Mouse (Mus musculus) lung, adult 2 months (tissue): Measurements from ENCODE around the gene 4930453N24Rik. TPM values are rescaled to one million over a fixed set of nuclear protein-coding genes. Genes with fewer than 3 reads are reported as not detected.

Source experiments
- DNase-seq: peaks from one replicate; pipeline ENCODE4 v3.0.0; 2022
- H3K4me1 ChIP-seq: fragments of 200-500 bp; 2 replicates; pipeline ENCODE4 v1.6.1; 2011; ENCODE audit warnings: low read length; ENCODE audit not compliant: control insufficient read depth, insufficient read depth
- H3K4me3 ChIP-seq: fragments of 200-500 bp; replicated peaks from 2 replicates; pipeline ENCODE3; 2011; ENCODE audit warnings: low read depth, mild to moderate bottlenecking, control low read depth, low read length; ENCODE audit errors: extremely low read depth
- CTCF ChIP-seq: fragments of 200-500 bp; IDR thresholded peaks from 2 replicates; pipeline ENCODE4 v1.5.1; 2011; ENCODE audit warnings: mild to moderate bottlenecking, low read length, control low read depth; ENCODE audit not compliant: insufficient read depth
- POLR2A ChIP-seq: fragments of 200-500 bp; IDR thresholded peaks from 2 replicates; pipeline ENCODE4 v1.6.1; 2011; ENCODE audit warnings: low read depth, mild to moderate bottlenecking, control low read depth, low read length, borderline replicate concordance; ENCODE audit errors: extremely low read depth
- WGBS: fragments of 180-500 bp; shearing (Covaris S2); methylation state at CpG from one replicate; pipeline ENCODE4 v1.1.7; 2018; 5-methylcytosine and 5-hydroxymethylcytosine counted together
- polyA plus RNA-seq: library from polyadenylated mRNA; depleted of rRNA; stranded (reverse); fragments of >200 nt; gene quantifications from 2 replicates; pipeline ENCODE4 v1.2.3, GENCODE M21; 2012

4930453N24Rik gene
- polyA plus RNA-seq, 1 experiment = 4.0 TPM

DNA sequence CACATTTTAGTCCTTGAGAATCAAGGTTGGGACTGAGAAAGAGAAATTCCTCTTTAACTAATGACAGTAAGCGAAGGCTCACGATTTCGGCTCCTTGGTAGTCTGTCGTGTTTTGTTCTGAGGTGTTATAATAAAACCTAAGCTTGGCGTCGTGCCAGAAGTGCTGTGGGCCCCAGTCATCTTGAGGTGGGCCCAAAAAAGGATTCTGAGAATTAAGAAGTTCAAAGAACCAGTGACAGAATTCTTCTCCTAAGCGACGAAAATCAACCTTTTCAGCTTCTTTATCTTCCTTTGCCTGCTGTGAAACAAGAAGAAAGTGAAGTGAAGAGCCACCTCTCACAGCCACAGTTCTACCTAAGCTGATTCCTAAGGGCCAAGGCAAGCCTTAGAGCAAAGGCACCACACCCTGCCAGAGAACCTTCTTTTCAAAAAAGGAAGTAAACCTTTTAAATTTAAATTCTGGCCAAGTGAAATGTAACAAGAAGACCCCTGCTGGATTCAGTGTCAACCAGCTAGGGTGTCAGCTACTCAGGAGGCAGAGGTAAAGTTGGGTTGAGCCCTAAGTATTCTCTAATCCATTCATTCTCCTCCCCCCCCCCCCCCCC is 4.2 kb downstream of the 4930453N24Rik start:
- peaks cover 2% of the 10 kb centered on the region for H3K4me1 ChIP-seq
- WGBS = 82% methylated on average over 8 of the region's 8 CpGs
- H3K4me3 ChIP-seq = no peak overlapping the region
- TF ChIP-seq POLR2A (no peak), CTCF (no peak)
- no peak for DNase-seq

DNA sequence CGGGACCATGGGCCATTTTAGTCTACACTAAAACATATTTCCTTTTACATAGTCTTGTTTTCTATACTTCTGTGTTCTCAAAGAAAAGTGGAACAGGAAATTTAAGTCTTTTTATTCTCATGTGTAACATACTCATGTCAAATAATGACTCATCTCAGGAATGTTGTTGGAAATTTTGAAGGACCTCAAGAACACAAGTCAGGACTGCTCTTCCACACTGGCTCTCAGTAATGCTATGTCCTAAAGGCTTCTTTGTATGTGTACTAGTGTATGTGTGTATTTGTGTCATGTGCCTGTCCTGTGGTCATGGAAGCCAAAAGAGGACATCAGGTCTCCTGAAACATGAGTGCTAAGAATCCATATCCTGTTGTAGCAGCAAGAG is 11.7 kb downstream of the 4930453N24Rik start:
- DNase-seq = no peak
- WGBS = 19% methylated on average over 1 of the region's 1 CpGs
- TF ChIP-seq CTCF (no peak), POLR2A (no peak)

DNA sequence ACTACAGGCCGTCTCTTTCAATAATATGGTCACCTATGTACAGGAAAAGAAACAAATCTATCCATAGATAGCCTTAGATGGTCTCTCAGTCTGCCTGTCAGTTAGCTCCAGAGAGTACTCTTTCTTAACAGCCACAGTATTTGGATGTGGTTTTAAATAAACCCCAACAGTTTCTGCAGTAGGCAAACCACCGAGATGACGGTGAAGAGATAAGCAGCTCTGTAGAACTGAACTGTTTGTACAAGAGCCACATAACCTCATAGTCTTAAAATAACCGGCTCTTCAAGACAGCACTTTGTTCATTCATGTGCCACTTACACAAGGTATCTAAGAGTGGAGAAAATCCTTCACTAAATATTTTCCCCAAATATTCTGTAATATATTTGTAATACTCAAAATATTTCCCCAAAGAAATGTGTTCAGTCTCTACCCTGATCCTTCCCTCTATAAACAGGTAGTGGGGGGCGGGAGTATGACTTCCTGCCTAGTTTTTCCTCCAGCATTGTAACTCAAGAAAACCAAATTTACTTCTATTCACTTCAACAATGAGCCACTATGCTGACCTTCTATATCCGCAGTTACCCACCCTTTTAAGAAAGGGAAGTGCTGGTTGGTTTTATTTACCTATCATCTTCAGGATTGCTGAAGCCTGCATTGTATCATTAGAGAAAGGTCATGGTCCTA is 12.3 kb downstream of the 4930453N24Rik start:
- no peak for DNase-seq

More for the DNA sequence above, 11.7 kb downstream of the 4930453N24Rik start:
- Histone ChIP-seq H3K4me1 (peaks cover 3% of the 10 kb centered on the region), H3K4me3 (no peak overlapping the region)

DNA sequence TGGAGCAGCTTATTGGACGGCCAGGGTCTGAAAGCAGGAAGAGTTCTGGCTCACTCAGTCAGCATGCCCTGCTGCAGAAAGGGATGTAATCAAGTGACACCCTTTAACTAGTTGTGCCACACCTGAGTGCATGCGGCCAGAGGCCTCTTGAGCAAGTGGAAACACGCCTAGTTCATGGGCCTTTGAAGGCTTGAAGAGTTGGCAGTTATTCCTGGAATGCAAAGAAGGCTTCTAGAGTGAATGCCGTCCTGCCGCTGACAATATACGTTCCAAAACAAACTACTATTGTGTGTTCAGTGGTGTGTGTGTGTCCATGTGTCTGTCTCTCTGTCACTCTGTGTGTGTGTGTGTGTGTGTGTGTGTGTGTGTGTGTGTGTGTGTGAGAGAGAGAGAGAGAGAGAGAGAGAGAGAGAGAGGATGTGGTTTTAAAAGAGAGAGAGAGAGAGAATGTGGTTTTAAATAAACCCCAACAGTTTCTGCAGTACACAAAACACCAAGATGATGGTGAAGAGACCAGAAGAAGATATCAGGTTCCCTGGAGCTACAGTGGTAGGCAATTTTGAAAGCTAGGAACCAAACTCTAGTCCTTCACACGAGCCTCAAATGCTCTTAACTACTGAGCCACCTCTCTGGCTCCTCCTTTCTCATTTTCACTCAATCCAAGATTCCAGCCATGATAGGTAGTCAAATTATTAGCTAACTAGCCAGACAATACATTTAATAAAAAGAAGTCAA is 13.1 kb downstream of the 4930453N24Rik start:
- 58% methylated on average over 7 of the region's 7 CpGs for WGBS
- H3K4me3 ChIP-seq = no peak overlapping the region
- H3K4me1 ChIP-seq = peaks cover 3% of the 10 kb centered on the region
- peak; percentile 34 for DNase-seq
- no peak for TF ChIP-seq POLR2A
- TF ChIP-seq CTCF = no peak

More for the DNA sequence above, 12.3 kb downstream of the 4930453N24Rik start:
- H3K4me1 ChIP-seq = peaks cover 3% of the 10 kb centered on the region
- no peak for TF ChIP-seq CTCF
- TF ChIP-seq POLR2A = no peak
- H3K4me3 ChIP-seq = no peak overlapping the region
- WGBS = 18% methylated on average over 6 of the region's 6 CpGs

DNA sequence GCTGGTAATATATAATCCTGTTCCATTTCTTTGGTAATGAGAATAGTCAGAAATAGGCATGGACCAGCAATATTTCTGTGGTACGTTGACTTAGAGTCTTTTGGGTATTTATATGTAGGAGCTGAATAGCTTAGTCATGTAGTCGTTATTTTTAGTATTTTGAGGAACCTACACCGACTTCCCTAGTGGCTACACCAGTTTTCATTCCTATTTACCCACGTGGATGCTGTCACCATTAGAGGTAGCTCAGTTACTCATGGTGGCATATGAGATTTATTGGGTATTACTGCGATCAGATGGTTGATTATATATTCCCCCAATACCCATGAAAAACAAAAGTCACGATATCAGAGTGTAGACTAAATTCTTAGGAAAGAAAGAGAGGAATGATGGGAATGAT is 14.6 kb downstream of the 4930453N24Rik start:
- H3K4me1 ChIP-seq = peaks cover 3% of the 10 kb centered on the region
- 68% methylated on average over 6 of the region's 6 CpGs for WGBS
- TF ChIP-seq POLR2A (no peak), CTCF (no peak)
- no peak for DNase-seq
- H3K4me3 ChIP-seq = no peak overlapping the region

DNA sequence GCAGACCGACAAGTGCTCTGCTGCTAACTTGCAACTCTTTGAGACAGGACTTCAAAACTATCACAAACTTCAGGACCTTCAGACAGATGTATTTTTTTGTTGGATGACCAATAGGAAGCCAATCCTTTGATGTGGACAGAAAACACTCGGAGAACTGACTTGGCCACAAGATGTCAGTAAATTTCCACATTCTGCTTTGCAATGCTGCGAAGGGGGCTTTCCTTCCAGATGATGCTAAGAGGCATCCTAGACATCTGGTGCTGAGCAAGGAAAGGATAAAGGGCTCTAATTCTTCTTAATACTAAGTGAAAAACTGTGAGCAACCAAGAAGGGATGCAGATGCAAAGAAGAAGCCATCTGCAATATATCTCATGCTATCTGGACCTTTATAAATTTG is 16.2 kb downstream of the 4930453N24Rik start:
- Histone ChIP-seq H3K4me1 (peaks cover 3% of the 10 kb centered on the region), H3K4me3 (no peak overlapping the region)
- 34% methylated on average over 3 of the region's 3 CpGs for WGBS
- no peak for DNase-seq
- TF ChIP-seq CTCF (no peak), POLR2A (no peak)

DNA sequence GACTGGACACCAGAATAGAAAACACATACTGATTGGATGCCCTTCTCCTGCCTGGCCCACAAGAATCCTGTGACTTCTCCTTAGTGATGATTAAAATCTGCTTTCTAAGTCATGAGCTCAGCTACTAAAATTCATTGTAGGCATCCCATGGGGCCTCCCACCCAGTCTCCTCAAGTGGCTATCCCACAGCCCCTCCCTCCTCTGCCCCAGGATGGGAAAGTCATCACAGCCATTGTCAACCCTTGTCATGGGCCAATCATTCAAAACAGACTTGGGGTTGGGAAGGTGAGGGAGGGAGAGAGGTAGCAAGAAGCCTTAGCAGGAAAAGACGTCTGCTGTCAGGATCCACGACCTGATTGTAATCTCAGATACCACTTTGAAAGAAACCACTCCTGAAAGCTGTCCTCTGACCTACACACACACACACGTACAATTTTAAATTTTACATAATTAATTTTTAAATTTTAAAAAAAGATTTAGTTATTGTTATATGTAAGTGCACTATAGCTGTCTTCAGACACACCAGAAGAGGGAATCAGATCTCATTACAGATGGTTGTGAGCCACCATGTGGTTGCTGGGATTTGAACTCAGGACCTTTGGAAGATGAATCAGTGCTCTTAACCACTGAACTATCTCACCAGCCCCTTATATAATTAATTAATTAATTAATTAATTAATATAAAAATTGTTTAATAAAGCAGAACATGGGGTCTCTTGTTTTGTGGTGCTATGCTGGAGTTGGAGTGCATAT is 16.8 kb downstream of the 4930453N24Rik start:
- no peak for DNase-seq
- Histone ChIP-seq H3K4me3 (no peak overlapping the region), H3K4me1 (no peaks in the 10 kb centered on the region; the same call in 1 of the 2 replicates)
- TF ChIP-seq POLR2A = no peak
- no peak for TF ChIP-seq CTCF
- 57% methylated on average over 3 of the region's 3 CpGs for WGBS

DNA sequence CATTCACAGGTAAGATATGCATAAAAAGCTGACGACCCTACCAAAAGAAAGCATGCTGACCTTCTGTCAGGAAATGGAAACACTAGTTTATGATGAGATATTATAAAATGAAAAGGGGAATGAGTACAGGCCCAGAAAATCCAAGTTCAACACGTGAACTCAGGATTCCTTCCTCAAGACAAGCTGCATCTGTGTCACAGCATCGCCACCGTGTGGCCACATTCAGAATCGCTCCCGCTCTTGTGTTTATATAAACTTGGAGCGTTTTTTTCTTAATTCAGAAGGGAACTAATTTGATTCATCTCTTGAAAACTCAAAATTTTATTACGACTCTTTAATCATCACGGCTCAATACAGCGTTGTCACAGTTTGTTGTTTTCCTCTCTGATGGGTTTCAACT is 22.7 kb downstream of the 4930453N24Rik start:
- peak; percentile 52 for DNase-seq
- H3K4me3 ChIP-seq = no peak overlapping the region
- H3K4me1 ChIP-seq = no peaks in the 10 kb centered on the region
- TF ChIP-seq POLR2A (no peak), CTCF (peak; percentile 94)
- 9% methylated on average over 10 of the region's 10 CpGs for WGBS

DNA sequence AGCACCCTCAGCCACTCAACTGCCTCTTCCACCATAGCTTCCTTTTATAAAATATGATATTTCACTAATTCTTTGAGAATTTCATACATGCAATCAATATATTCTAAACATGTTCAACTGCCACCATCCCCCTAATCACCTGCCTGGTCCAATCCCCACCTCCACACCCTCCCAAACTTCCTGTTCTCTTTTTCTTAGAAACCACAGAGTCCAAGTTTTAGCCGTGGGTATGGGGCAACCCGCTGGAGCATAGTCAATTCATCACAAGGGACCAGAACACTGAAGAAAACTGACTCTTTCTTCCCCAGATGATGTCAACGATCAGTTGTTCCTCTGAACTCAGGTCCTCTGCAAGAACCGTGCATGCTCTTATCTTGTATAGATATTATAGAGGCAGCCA is 25.9 kb downstream of the 4930453N24Rik start:
- no peak overlapping the region for H3K4me3 ChIP-seq
- H3K4me1 ChIP-seq = no peaks in the 10 kb centered on the region
- TF ChIP-seq POLR2A (no peak), CTCF (no peak)
- DNase-seq = no peak
- WGBS = 71% methylated on average over 4 of the region's 4 CpGs
